Mouse (Mus musculus) ES-Bruce4 (cell line): Measurements from ENCODE around the gene Aldoart2. TPM values are rescaled to one million over a fixed set of nuclear protein-coding genes. Genes with fewer than 3 reads are reported as not detected.

Experiments
- H3K27ac ChIP-seq: 2 replicates; pipeline ENCODE4 v1.5.1; 2012; ENCODE audit warnings: low read length, inconsistent platforms; ENCODE audit not compliant: insufficient read depth
- H3K27me3 ChIP-seq: 2 replicates; pipeline ENCODE4 v1.6.1; 2012; ENCODE audit warnings: mild to moderate bottlenecking, low read length, inconsistent platforms; ENCODE audit not compliant: control insufficient read depth, poor library complexity, insufficient read depth, severe bottlenecking
- H3K36me3 ChIP-seq: 2 replicates; pipeline ENCODE4 v1.6.1; 2012; ENCODE audit warnings: inconsistent platforms, mild to moderate bottlenecking, low read length, moderate library complexity; ENCODE audit not compliant: control insufficient read depth, poor library complexity, insufficient read depth, severe bottlenecking
- H3K4me1 ChIP-seq: one replicate; pipeline ENCODE4 v1.8.1; 2011; ENCODE audit warnings: low read length; ENCODE audit not compliant: control insufficient read depth, insufficient read depth
- H3K4me3 ChIP-seq: 2 replicates; pipeline ENCODE4 v1.5.1; 2011; ENCODE audit warnings: low read depth, mild to moderate bottlenecking, low read length
- H3K9ac ChIP-seq: 2 replicates; pipeline ENCODE4 v1.6.1; 2012; ENCODE audit warnings: low read depth, mild to moderate bottlenecking, inconsistent platforms; ENCODE audit not compliant: poor library complexity, severe bottlenecking
- H3K9me3 ChIP-seq: replicated peaks from 2 replicates; pipeline ENCODE4 v1.6.1; 2012; ENCODE audit warnings: mild to moderate bottlenecking, low read length, inconsistent platforms; ENCODE audit not compliant: control insufficient read depth, poor library complexity, insufficient read depth, severe bottlenecking
- CTCF ChIP-seq: IDR thresholded peaks from one replicate; pipeline ENCODE4 v1.8.1; 2011; ENCODE audit warnings: low read depth, low read length
- EP300 ChIP-seq: IDR thresholded peaks from 2 replicates; pipeline ENCODE4 v1.6.1; 2011; ENCODE audit warnings: low read depth, low read length; ENCODE audit not compliant: insufficient read depth
- POLR2A ChIP-seq: IDR thresholded peaks from one replicate; pipeline ENCODE4 v1.8.1; 2011; ENCODE audit warnings: low read length; ENCODE audit not compliant: insufficient read depth
- polyA plus RNA-seq: library from polyadenylated mRNA; stranded (reverse); fragments of >200 nt; gene quantifications from 2 replicates; pipeline ENCODE4 v1.2.4, GENCODE M21; 2011; ENCODE audit warnings: low read depth; ENCODE audit not compliant: missing spikeins, insufficient read depth, insufficient read length

Aldoart2 gene
- polyA plus RNA-seq, 1 experiment, result 0.40 TPM

- H3K36me3 ChIP-seq, result no peaks in the 10 kb centered on the region
- no peaks in the 10 kb centered on the region for H3K4me1 ChIP-seq
- H3K9ac ChIP-seq, result no peak overlapping the region
- no peaks in the 10 kb centered on the region for H3K27me3 ChIP-seq
- no peaks in the 10 kb centered on the region for H3K9me3 ChIP-seq
- H3K27ac ChIP-seq, result no peak overlapping the region
- no peak overlapping the region for H3K4me3 ChIP-seq
- TF ChIP-seq EP300 (no peak), POLR2A (no peak), CTCF (no peak)
These were observed 1.3 kb upstream of the Aldoart2 start for GRCm38 (mm10) chr12:55563742-55564141.

GRCm38 (mm10) chr12:55564187-55564963 lies 664 bp upstream of the Aldoart2 start:
- no peaks in the 10 kb centered on the region for H3K4me1 ChIP-seq
- H3K27me3 ChIP-seq, result no peaks in the 10 kb centered on the region
- H3K27ac ChIP-seq, result no peak overlapping the region
- no peak overlapping the region for H3K9ac ChIP-seq
- H3K36me3 ChIP-seq, result no peaks in the 10 kb centered on the region
- TF ChIP-seq CTCF (peak; percentile 37), POLR2A (no peak), EP300 (no peak)
- no peaks in the 10 kb centered on the region for H3K9me3 ChIP-seq
- no peak overlapping the region for H3K4me3 ChIP-seq

GRCm38 (mm10) chr12:55565867-55566266 lies 828 bp downstream of the Aldoart2 start:
- no peak overlapping the region for H3K9ac ChIP-seq
- H3K27ac ChIP-seq, result no peak overlapping the region
- no peaks in the 10 kb centered on the region for H3K4me1 ChIP-seq
- H3K27me3 ChIP-seq, result no peaks in the 10 kb centered on the region
- TF ChIP-seq CTCF, result peak; percentile 70
- TF ChIP-seq EP300, result no peak
- no peak for TF ChIP-seq POLR2A
- no peaks in the 10 kb centered on the region for H3K36me3 ChIP-seq
- H3K9me3 ChIP-seq, result no peaks in the 10 kb centered on the region
- no peak overlapping the region for H3K4me3 ChIP-seq

- no peak overlapping the region for H3K9ac ChIP-seq
- no peaks in the 10 kb centered on the region for H3K27me3 ChIP-seq
- H3K27ac ChIP-seq, result no peak overlapping the region
- no peaks in the 10 kb centered on the region for H3K4me1 ChIP-seq
- H3K9me3 ChIP-seq, result no peaks in the 10 kb centered on the region
- no peaks in the 10 kb centered on the region for H3K36me3 ChIP-seq
- no peak overlapping the region for H3K4me3 ChIP-seq
- no peak for TF ChIP-seq POLR2A
- TF ChIP-seq CTCF, result no peak
- no peak for TF ChIP-seq EP300
These were observed 1.8 kb downstream of the Aldoart2 start for GRCm38 (mm10) chr12:55566837-55567236.

- no peaks in the 10 kb centered on the region for H3K36me3 ChIP-seq
- no peak overlapping the region for H3K4me3 ChIP-seq
- H3K27me3 ChIP-seq, result no peaks in the 10 kb centered on the region
- TF ChIP-seq POLR2A (no peak), EP300 (no peak), CTCF (no peak)
- no peaks in the 10 kb centered on the region for H3K9me3 ChIP-seq
- no peak overlapping the region for H3K9ac ChIP-seq
- H3K27ac ChIP-seq, result no peak overlapping the region
- no peaks in the 10 kb centered on the region for H3K4me1 ChIP-seq
These were observed 3.4 kb downstream of the Aldoart2 start for GRCm38 (mm10) chr12:55568466-55568865.

GRCm38 (mm10) chr12:55569676-55570075 lies 4.6 kb downstream of the Aldoart2 start:
- Histone ChIP-seq H3K36me3 (no peaks in the 10 kb centered on the region), H3K9ac (no peak overlapping the region)

More at GRCm38 (mm10) chr12:55569676-55570075, 4.6 kb downstream of the Aldoart2 start:
- Histone ChIP-seq H3K4me1 (no peaks in the 10 kb centered on the region), H3K27me3 (no peaks in the 10 kb centered on the region), H3K27ac (no peak overlapping the region), H3K9me3 (no peaks in the 10 kb centered on the region), H3K4me3 (no peak overlapping the region)
- TF ChIP-seq EP300 (no peak), POLR2A (no peak), CTCF (no peak)
